Mouse (Mus musculus): ENCODE results near the gene Vars2. TPM values are rescaled to one million over a fixed set of nuclear protein-coding genes. Genes with fewer than 3 reads are reported as not detected.

Vars2 gene
- polyA plus RNA-seq, 1 experiment from 2014 or later = 16.5 TPM

DNA sequence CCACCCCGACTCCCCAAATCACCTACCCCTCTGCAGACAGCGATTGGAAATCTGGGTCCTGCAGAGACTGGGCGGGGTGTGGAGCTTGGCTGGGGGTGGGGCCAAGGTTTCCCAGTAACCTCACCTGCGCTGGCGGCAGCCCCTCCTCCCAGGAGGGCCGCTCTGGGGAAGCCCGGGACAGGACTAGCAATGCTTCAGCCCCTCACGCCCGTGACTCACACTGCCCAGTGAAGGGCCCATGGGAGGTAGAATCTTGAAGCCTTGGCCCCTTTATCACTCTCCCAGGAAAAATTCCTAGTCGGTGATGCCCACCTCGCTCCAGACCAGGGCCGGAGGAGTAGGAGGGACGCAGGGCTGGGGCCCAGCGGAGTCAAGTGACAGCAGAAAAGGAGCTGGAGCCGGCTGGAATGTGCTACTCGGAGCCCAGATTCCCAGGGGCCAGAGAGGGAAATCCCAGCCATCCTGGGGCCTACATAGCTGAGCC lies 34.6 kb upstream of the Vars2 start:
- H3K27me3 ChIP-seq = no peaks in the 10 kb centered on the region
- H3K9me3 ChIP-seq (replicated peaks) = no peaks in the 10 kb centered on the region
- H3K4me3 ChIP-seq = peak overlapping the region; percentile 85
- ATAC-seq (ENCODE audit: low FRiP score) = no peak
- peak overlapping the region; percentile 99 for H3K27ac ChIP-seq
- H3K4me2 ChIP-seq (replicated peaks) = peak overlapping the region; percentile 70
- H3K9ac ChIP-seq = peak overlapping the region; percentile 97
- 3% methylated on average over 16 of the region's 16 CpGs for WGBS
- no peaks in the 10 kb centered on the region for H3K36me3 ChIP-seq
- H3K4me1 ChIP-seq = peaks cover 54% of the 10 kb centered on the region

DNA sequence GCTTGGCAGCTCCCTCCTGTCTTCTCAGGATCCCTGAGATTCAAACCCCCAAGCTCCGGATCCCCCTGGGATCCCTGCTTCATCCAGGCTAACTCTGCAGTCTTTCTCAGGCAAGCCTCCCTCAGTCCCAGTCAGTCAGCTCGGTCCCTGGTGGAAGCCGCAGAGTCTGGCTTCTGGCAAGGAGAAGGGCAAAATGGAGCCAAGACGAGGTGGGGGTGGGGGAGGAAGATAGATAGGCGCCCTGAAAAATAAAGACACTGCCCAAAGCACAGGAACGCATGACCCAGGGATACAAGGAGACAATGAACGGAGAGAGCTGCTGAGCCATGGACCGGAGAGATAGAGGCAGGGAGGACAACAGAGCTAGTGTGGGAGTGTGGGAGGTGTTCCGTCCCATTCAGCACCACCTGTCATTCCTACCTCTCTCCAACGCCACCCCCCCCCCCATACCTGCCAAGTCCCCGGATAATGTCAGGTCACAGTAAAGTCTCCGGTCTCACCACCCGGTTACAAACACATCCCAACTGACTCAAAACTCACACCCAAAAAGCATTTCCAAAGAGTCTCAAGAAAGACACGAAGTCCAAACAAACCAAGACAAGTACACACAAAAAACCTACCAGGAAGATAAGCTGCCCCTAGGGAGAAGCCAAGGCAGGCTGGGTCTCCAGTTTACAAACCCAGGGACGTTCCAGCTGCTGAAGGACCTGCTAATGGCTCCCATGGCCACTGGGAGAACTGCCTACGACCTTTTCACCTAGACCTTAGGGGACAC lies 34.0 kb upstream of the Vars2 start:
- Histone ChIP-seq H3K27me3 (no peaks in the 10 kb centered on the region), H3K4me3 (peak overlapping the region; percentile 85), H3K4me1 (peaks cover 60% of the 10 kb centered on the region), H3K36me3 (no peaks in the 10 kb centered on the region), H3K9me3 (replicated peaks) (no peaks in the 10 kb centered on the region), H3K27ac (peak overlapping the region; percentile 99), H3K9ac (peak overlapping the region; percentile 97), H3K4me2 (replicated peaks) (peak overlapping the region; percentile 70)
- WGBS = 2% methylated on average over 16 of the region's 16 CpGs
- no peak for ATAC-seq (ENCODE audit: low FRiP score)

DNA sequence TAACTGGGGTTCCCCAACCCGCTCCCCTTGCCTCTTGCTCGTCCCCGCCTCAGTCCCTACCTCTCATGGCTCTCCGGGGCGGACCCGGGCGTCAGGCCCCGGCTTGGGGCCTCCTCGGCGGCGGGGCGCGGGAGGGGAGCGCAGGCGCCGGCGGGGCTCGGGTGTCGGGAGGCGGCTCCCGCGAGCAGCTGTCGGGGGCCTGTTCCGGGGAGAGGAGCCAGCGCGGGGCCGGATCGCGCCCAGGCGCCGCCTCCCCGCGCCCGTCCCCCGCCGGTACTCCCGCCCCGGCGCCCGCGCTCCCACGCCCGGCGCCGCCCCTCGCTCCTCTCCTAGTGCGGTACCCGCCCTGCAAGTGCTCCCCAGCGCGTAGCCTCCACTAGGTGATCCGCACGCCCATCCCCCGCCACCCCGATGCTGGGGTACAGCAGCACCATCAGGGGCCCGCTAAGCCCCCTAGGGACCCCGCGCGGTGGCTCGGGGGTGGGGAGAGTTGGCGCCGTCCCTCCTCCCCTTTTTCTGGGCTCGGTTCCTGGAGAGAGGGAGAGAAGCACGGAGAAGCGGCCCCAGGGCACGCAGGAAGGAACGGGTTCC lies 33.1 kb upstream of the Vars2 start:
- peak overlapping the region; percentile 70 for H3K4me2 ChIP-seq (replicated peaks)
- peak overlapping the region; percentile 85 for H3K4me3 ChIP-seq
- peaks cover 59% of the 10 kb centered on the region for H3K4me1 ChIP-seq
- peak overlapping the region; percentile 99 for H3K27ac ChIP-seq
- ATAC-seq (ENCODE audit: low FRiP score) = peak; percentile 29
- 1% methylated on average over 60 of the region's 66 CpGs for WGBS
- H3K27me3 ChIP-seq = no peaks in the 10 kb centered on the region
- H3K9me3 ChIP-seq (replicated peaks) = no peaks in the 10 kb centered on the region
- H3K9ac ChIP-seq = peak overlapping the region; percentile 97
- peaks cover 6% of the 10 kb centered on the region; the same call in 1 of the 2 replicates for H3K36me3 ChIP-seq

DNA sequence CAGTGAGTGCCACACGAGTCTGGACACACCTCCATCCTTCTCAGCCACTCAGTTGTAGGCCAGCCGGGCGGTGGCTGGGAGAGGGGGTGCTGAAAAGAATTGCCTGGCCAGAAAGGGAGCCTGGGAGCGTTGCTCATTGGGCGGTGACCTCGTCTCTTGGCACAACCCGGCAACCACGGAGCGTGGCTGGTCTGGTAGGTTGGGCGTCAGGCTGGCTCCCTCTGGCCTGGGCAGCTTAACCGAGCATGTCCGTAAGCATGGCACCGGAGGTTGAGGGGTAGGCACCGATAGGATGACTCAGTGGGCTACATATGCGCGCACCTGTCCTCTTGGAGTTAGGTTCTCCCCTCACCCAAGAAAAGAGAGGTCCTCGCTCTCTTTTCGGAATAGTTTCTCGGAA lies 32.5 kb upstream of the Vars2 start:
- H3K4me1 ChIP-seq = peaks cover 53% of the 10 kb centered on the region
- no peaks in the 10 kb centered on the region for H3K9me3 ChIP-seq (replicated peaks)
- H3K4me2 ChIP-seq (replicated peaks) = peak overlapping the region; percentile 70
- peak overlapping the region; percentile 99 for H3K27ac ChIP-seq
- peaks cover 12% of the 10 kb centered on the region; the same call in 1 of the 2 replicates for H3K36me3 ChIP-seq
- H3K4me3 ChIP-seq = peak overlapping the region; percentile 85
- peak overlapping the region; percentile 97 for H3K9ac ChIP-seq
- WGBS = 3% methylated on average over 19 of the region's 19 CpGs
- no peaks in the 10 kb centered on the region for H3K27me3 ChIP-seq
- ATAC-seq (ENCODE audit: low FRiP score) = no peak

DNA sequence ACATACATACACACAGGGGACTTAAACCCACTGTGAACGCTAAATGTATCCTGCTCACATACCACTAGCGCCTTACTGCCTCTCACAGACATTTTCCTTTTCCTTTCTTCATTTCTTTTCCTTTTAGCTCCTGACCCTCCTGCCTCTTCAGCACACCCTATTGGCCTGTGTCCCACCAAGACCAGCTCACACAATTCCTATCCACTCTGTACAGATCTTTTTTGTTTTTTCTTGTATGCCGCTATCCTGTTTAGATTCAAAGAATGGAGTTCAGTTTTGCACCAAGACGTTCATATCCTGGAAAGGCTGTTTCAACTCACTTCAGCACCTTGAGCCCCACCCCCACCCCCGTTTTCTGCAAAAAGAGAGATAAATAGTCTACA lies 31.1 kb upstream of the Vars2 start:
- H3K4me2 ChIP-seq (replicated peaks) = peak overlapping the region; percentile 70
- peak overlapping the region; percentile 70 for H3K9ac ChIP-seq
- peak overlapping the region; percentile 38 for H3K4me3 ChIP-seq
- peak overlapping the region; percentile 99 for H3K27ac ChIP-seq
- no peak for ATAC-seq (ENCODE audit: low FRiP score)
- no peaks in the 10 kb centered on the region for H3K27me3 ChIP-seq
- peaks cover 18% of the 10 kb centered on the region for H3K36me3 ChIP-seq
- 30% methylated on average over 5 of the region's 5 CpGs for WGBS
- H3K9me3 ChIP-seq (replicated peaks) = no peaks in the 10 kb centered on the region
- H3K4me1 ChIP-seq = peaks cover 40% of the 10 kb centered on the region

DNA sequence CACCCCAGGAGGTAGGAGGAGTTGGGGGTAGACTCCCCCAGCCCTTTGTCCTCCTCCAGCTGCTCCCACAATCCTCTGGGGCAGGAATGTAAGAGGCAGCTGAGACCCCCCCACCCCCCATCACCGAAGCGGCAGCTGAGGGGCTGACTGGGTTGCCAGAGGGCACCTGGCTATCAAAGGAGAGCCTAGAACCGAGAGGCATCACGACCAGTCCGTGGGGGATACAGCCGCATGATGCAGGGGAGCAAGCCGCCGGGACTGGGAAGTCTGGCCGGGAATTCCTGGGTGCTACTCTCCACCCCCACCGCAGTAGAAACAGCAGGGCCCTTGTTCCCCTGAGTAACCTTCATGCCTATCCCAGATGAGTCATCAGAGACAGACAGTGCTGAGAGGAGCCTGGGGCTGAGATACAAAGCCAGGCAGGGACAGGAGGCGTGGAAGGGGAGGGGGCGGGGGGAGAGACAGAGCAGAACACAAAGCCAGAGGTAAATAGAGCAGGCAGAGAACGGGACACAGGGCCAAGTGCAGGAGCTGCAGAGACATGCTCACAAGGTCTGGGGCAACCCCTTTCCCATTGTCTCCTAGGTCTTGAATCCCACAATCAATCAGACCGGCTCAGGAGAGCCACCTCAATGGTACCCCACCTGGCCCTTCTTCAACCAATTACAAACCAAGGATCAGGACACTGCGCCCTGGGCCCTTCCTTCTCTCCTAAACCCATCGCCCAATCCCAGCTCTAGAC lies 30.5 kb upstream of the Vars2 start:
- H3K9me3 ChIP-seq (replicated peaks) = no peaks in the 10 kb centered on the region

DNA sequence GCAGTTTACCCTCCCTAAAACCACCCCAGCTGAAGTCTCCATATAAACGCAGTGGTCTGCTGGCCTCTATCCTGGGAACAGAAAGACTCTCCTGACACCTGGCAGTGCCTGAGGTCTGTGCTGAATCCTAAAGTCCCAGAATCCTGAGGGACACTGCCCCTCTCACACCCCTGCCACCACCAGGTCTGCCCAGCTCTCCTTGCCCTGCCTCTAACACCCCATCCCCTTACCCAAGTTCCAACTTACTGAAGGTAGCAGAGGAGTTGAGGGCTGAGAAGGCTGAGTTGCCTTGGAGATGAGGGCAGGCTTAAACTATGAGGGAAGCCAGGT lies 30.0 kb upstream of the Vars2 start:
- ATAC-seq (ENCODE audit: low FRiP score) = no peak
- 11% methylated on average over 1 of the region's 1 CpGs for WGBS
- Histone ChIP-seq H3K27ac (peak overlapping the region; percentile 99), H3K36me3 (peaks cover 29% of the 10 kb centered on the region), H3K4me1 (peaks cover 38% of the 10 kb centered on the region), H3K4me2 (replicated peaks) (peak overlapping the region; percentile 70), H3K27me3 (no peaks in the 10 kb centered on the region), H3K4me3 (peak overlapping the region; percentile 38), H3K9me3 (replicated peaks) (no peaks in the 10 kb centered on the region), H3K9ac (peak overlapping the region; percentile 70)

More for the DNA sequence above, 30.5 kb upstream of the Vars2 start:
- 3% methylated on average over 16 of the region's 16 CpGs for WGBS
- Histone ChIP-seq H3K36me3 (peaks cover 24% of the 10 kb centered on the region), H3K27me3 (no peaks in the 10 kb centered on the region), H3K4me1 (peaks cover 40% of the 10 kb centered on the region), H3K4me3 (peak overlapping the region; percentile 38), H3K27ac (peak overlapping the region; percentile 99), H3K9ac (peak overlapping the region; percentile 70), H3K4me2 (replicated peaks) (peak overlapping the region; percentile 70)
- ATAC-seq (ENCODE audit: low FRiP score) = peak; percentile 84

DNA sequence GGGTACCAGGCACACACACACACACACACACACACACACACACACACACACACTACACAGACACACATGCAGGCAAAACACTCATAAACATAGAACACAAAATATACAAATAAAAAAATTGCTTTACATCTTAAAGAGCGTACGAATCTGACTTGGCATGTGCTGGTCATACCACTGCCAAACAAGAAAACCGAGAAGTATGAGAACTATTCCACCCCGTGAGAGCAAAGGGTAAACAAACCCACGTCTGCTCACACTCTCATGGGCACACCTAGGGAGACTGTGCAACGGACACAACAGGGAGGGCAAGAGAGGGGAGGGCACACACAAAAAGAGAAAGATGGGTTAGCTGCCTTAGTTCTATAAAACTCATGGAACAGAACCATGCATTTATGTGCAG lies 29.3 kb upstream of the Vars2 start:
- Histone ChIP-seq H3K4me1 (peaks cover 34% of the 10 kb centered on the region), H3K27ac (peak overlapping the region; percentile 99), H3K27me3 (no peaks in the 10 kb centered on the region), H3K4me3 (peak overlapping the region; percentile 38), H3K9ac (peak overlapping the region; percentile 70), H3K4me2 (replicated peaks) (peak overlapping the region; percentile 70), H3K9me3 (replicated peaks) (no peaks in the 10 kb centered on the region), H3K36me3 (peaks cover 36% of the 10 kb centered on the region)
- ATAC-seq (ENCODE audit: low FRiP score) = no peak
- 58% methylated on average over 6 of the region's 6 CpGs for WGBS

DNA sequence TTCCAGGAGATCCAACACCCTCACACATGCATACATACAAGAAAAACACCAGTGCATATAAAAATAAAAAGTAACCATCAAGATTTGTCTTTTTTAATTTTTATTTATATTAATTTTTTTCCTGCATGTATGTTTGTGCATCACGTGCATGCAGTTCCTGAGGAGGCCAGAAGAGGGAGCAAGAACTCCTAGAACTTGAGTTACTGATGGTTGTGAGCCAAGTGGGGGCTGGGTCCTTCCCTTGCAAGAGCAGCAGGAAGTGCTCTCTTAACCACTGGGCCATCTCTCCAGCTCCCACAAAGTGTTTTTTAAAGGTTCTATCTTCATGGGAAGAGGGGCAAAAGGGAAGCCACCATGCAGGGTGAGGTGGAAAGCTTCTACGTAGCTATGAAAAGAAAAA lies 27.9 kb upstream of the Vars2 start:
- H3K27me3 ChIP-seq = no peaks in the 10 kb centered on the region
- H3K4me2 ChIP-seq (replicated peaks) = no peak overlapping the region
- no peak for ATAC-seq (ENCODE audit: low FRiP score)
- peaks cover 50% of the 10 kb centered on the region for H3K36me3 ChIP-seq
- H3K9ac ChIP-seq = no peak overlapping the region
- peaks cover 34% of the 10 kb centered on the region for H3K4me1 ChIP-seq
- 95% methylated on average over 2 of the region's 2 CpGs for WGBS
- no peaks in the 10 kb centered on the region for H3K9me3 ChIP-seq (replicated peaks)
- H3K4me3 ChIP-seq = no peak overlapping the region
- H3K27ac ChIP-seq = no peak overlapping the region

DNA sequence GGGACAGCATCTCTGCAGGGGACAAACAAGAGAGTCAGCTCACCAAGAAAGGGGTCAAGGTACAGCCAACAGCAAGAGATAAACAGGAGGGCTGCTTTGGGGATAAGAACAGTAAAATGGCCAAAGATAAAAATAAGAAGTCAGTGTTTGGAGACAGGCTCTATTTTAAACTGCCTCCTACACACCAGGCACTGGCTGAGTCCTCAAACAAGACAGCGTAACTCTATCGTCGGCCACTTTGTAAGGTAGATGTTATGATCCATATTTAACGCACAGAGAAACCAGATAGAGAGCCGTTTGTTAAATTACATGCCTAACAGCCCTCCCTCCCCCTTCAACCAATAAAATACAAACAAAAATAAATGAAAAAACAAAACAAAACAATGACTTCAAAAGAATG lies 26.5 kb upstream of the Vars2 start:
- Histone ChIP-seq H3K4me2 (replicated peaks) (no peak overlapping the region), H3K27ac (no peak overlapping the region), H3K36me3 (peaks cover 64% of the 10 kb centered on the region), H3K4me1 (peaks cover 24% of the 10 kb centered on the region), H3K4me3 (no peak overlapping the region), H3K27me3 (no peaks in the 10 kb centered on the region), H3K9me3 (replicated peaks) (no peaks in the 10 kb centered on the region), H3K9ac (no peak overlapping the region)
- ATAC-seq (ENCODE audit: low FRiP score) = no peak
- WGBS = 90% methylated on average over 5 of the region's 5 CpGs

DNA sequence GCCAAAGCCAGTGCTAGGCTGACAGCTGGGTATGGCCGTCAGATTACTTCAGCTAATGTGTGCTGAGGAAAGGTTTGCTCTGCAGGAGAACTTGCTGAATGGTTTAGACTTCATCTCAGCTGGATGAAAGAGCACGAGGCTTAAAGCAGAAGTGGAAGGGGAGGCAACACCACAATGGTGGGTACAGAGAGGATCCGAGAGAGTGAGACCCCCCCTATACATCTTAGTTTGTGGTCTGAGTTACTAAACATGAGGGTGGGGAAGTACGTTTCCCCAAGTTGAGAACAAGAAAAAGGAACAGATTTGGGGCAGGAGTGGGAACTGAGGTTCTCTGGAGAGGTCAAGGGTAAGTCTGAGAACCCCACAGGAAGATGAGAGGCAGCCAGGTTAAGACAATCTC lies 25.0 kb upstream of the Vars2 start:
- no peak overlapping the region for H3K4me2 ChIP-seq (replicated peaks)
- no peak overlapping the region for H3K27ac ChIP-seq
- no peaks in the 10 kb centered on the region for H3K27me3 ChIP-seq
- no peak for ATAC-seq (ENCODE audit: low FRiP score)
- no peaks in the 10 kb centered on the region for H3K9me3 ChIP-seq (replicated peaks)
- H3K4me1 ChIP-seq = peaks cover 10% of the 10 kb centered on the region
- no peak overlapping the region for H3K4me3 ChIP-seq
- H3K36me3 ChIP-seq = peaks cover 79% of the 10 kb centered on the region
- H3K9ac ChIP-seq = no peak overlapping the region
- 87% methylated on average over 4 of the region's 4 CpGs for WGBS

DNA sequence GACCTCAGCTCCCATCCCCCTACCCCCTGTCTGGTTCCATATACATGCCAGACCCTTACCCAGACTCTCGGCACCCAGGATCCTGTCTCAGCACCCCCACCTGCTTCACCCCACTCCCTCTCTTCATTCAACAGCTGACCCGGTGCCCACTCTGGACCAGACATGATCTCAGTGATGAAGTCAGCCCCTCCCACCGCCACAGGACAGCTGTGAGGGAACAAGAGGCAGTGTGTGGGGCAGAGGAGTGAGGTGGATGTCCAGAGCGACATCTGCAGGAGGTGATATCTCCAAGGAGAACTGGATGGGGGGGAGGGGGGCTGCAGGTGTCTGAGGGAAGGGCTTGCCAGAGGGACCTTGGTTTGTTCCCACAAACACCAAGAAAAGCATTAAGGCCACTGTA lies 24.4 kb upstream of the Vars2 start:
- H3K4me1 ChIP-seq = peaks cover 4% of the 10 kb centered on the region
- H3K9me3 ChIP-seq (replicated peaks) = no peaks in the 10 kb centered on the region
- no peak overlapping the region for H3K4me2 ChIP-seq (replicated peaks)
- no peak overlapping the region for H3K4me3 ChIP-seq
- no peaks in the 10 kb centered on the region for H3K27me3 ChIP-seq
- no peak overlapping the region for H3K9ac ChIP-seq
- no peak for ATAC-seq (ENCODE audit: low FRiP score)
- peaks cover 85% of the 10 kb centered on the region for H3K36me3 ChIP-seq
- WGBS = 84% methylated on average over 4 of the region's 4 CpGs
- no peak overlapping the region for H3K27ac ChIP-seq
